Mouse (Mus musculus) brain, embryonic 18.5 days (tissue): ENCODE measurements at regions not wholly inside any gene's neighbourhood (a gene's known extent, or its start where the extent isn't known, plus 50 kb on each side); places are given as distances from the start of the nearest gene placed in this dataset.

Experiments
- DNase-seq: peaks from one replicate; pipeline ENCODE4 v3.0.0-alpha.2; 2012; ENCODE audit warnings: low read depth, low spot score

DNA sequence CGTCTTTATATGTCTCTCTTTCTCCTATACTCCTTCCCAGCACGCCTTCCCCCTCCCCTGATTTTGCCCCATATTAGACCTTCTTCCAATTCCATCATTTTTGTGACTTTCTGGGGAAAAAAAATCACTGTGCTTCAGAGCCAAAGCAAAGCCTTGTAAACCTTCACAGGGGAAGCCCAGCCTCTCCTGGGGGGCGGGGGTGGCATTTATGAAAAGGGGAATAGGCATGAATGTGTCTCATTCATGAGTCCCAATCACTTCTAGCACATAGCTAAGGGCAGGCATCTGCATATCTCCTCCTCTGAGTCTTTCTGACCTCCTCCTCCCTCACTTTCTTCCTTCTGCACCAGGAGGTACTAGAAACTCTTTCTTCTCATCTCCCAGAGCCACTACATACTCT, 149.8 kb downstream of the Adamts15 start:
- no peak for DNase-seq

DNA sequence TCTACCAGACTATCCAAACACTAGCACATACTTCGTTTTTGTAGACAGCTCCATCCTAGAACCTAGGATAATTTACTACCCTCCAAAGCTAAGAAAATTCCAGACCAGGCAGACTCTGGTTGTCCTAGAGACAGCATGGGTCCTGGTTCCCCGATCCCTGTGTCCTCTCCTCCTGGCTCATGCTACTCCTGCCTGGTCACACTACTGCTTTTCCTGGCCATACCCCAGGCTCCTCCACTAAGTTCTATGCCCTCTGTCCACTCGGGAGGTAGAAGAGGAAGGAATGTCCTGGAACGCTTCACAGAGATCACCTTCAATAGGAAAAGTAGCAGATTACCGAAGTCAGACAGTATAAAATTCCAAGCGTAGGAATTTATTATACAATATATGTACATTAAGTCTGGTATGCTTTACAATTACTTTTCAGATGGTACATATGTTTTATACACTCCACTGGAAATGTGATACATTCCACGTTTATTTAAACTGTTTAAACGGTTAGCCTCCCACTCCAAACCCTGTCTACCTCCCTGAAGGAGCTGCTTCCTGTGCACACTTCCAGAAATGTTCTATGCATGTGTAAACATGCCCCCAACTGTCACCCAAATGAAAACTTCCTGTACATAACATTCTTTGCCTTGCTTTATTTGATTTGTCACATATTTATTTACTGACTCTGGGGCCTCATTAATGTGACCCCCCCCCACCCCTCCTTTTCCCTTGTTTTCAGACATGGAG, 151.6 kb downstream of the Adamts15 start:
- no peak for DNase-seq

DNA sequence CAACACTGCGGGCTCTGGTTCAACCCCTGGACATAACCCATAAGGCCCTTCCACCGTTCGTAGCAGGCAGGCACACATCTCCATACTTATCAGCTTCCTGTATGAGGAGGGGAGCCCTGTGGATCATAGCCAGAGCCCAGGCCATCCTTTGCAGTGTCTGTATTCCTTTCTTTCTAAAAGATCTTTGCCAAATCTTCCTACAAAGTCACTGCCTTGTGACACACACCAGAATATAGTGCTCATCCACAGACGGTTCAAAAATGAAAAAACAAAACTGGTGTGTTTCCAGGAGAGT, 152.9 kb downstream of the Adamts15 start:
- DNase-seq, result no peak

DNA sequence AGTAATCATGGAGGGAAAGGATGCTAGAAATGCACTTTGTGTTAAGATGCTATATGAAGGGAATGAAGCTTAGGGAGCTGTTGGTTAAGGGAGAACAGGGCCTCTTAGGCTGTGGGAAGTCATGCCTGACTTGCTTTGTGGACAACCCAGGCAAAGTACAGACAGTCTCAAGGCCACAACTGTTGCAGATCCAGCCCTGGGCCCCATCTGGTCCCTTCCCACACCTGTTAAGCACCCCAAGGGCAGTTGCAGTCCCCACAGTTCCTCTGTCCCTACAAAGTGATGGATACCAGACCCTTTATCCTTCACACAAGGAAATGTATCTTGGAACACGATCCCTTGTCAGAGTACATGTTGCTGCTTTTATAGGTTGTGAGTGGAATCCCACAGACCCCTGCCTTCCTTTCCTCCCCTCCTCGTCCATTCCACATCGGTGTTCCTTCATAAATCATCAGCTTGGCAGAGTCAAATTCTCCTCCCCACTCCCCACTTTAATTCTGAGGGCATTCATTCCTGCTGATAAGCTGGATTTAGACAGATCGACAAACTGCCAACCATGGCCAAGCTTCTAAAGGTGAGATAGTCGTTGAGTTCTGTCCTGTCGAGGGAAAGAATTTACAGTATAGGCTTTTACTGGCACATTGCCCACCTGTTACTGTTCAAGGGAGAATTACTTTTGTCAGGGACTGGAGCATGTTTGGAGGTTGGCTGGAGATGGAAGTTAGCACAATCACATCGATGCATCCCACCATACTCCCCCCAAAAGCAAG, 153.4 kb downstream of the Adamts15 start:
- no peak for DNase-seq

DNA sequence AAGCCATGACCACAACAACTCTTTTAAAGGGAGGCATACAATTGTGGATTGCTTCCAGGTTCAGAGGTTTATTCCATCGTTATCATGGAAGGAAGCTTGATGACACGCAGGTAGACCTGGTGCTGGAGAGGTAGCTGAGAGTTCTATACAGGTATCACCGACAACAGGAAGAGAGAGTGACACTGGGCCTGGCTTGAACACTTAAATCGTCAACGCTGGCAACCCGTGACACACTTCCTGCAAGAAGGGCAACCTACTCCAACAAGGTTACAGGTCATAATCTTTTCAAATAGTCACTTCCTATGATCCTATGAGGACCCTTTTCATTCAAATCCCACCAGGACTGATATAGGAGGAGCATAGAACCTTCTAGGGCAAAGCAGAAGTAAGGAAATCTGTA, 155.6 kb downstream of the Adamts15 start:
- DNase-seq, result no peak

DNA sequence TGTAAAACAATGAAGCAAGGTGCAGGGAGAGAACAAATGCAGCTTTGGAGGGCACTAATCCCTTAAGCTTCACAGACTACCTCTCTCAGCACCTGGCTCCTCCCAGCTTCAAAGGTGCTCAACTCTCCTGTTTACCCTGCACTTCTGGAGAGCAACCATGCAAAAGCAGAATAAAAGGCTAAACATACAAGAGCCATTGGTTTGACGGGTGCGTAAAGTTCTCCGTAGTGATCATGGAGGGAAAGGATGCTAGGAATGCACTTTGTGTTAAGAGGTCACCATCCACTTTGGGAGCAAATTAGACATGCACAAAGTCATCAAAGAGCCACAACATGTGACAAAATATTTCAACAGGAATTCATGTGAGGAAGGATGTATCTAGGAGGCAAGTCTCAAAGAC, 156.1 kb downstream of the Adamts15 start:
- DNase-seq, result no peak

DNA sequence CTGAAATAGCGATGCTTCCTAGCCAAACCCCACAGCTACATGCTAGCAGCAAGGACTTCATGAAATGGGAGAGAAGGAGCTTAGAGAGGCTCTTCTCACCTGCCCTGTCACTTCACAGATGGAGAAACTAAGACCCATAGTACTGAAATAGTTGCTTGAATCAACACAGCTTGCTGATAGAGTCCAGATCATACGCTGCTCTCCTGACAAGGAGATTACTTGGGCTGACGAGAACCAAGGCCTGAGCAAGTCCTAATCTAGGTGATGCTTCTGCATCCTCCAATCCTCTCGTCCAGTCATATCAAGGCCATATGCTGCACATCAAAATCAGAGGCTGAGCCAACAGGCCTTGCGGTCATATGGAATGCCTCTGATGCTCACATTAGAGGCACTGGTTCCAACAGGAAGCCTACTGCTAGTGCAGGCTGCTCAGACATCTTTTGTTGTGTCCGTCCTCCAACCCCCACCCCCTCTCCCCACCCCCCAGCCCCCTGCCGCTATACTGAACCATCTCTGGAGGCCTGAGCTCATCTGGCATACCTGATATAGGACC, 157.2 kb downstream of the Adamts15 start:
- DNase-seq, result no peak

DNA sequence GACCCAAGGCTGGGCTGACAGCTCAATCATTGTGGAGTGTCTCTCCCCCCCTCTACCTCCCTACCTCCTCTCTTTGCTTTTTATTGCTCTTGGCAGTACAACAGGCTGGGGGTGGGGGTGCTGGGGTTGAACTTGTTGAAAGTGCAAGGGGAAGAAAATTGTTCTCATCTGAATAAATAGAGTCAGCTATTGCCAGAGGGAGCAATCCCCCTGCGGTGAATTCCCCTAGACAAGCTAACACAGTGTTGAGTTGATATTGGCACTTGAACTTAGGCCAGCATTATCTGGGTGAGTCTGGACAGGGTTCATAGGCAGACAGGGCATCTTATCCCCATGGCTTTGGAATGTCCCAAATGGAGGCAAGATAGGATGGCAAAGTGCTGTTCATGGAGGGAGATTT, 159.3 kb downstream of the Adamts15 start:
- DNase-seq, result no peak

DNA sequence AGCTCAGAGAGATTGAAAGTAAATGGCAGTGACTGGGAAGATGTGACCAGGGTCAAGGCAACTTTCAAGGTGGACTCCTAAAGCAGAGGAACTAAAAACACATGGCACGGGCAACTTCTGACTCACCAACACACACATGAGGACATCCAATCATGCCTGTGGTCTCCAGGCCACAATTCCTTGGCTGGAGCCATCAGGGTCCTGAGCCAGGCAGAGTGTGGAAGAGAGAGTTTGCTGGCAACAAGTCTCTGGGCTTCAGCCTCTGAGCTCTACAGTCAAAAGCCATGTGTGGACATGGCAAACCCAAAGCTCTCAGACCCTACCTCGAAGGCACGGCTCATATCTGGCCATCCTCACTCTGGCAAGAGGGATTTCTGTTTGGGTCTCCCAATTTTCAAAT, 164.1 kb downstream of the Adamts15 start:
- no peak for DNase-seq

DNA sequence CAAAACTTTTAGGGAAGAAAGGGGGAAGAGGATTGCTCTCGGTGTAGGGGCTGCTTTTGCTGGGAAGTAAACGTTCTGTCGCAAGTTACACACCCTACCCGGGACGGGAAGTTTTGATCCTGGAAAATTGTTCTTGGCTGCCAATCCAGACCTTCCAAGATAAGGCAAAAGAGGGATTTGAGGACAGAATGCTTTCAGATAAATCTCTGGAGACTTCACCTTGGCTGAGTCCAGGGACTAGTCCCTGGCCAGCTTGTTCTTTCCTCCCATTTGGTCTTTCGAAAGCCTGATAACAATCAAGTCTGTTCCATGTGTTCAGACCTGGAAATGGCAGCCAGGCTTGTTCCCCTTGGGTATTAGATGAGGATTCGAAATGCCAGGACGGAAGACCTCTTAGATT, 164.8 kb downstream of the Adamts15 start:
- no peak for DNase-seq

DNA sequence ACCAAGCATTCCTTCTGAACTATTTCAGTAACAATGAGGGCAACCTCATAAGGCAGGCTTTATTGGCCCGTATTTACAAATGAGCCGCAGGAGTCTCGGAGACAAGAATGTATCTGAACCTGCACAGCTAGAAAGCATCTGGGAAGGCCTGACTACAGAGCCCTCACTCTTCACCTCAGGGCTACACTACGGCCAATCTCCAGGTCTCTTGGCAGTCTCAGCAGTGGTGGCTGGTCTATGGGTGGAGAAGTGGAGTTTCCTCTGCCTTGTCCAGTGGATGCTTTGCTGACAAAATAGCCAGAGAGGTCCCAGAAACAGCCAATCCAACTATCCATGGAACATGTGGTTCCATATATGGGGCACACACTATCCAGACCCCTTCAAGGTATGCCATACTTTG, 165.5 kb downstream of the Adamts15 start:
- no peak for DNase-seq

DNA sequence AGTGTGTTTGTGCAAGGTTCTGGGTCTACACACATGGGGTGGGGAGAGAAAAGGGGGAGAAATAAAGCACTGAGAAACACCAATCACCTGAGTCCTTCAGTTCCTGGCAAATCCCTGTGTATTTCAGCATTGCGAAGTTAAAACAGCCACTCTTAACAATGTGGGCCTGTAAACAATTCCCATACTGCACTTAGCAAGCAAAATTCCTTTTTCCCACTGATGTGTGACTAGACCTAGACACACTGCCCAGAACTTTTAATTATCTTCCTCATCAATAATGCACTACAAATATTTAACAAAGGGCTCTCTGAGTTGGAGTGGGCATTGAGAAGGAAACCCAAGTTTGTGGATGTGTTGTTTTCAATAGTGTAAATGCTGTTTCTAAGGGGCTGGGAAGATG, 166.7 kb downstream of the Adamts15 start:
- DNase-seq, result no peak

DNA sequence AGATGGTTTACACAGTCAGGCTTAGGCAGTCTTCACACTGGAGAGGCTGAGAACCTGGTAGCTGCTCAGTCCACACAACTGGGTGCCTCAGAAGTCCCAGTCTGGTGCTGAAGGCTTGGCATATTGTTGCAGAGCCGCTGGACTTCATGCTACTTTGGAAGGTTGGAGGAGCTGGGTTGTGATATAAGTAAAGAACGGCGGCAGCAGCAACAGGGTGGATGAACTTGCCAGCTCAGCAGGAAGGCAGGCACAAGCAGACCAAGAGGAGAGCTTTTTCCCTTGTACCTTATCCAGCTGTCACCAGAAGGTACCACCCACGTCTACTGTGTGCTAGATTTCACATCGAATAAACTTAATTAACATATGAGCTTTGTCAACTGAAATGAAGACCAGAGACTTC, 167.4 kb downstream of the Adamts15 start:
- no peak for DNase-seq

DNA sequence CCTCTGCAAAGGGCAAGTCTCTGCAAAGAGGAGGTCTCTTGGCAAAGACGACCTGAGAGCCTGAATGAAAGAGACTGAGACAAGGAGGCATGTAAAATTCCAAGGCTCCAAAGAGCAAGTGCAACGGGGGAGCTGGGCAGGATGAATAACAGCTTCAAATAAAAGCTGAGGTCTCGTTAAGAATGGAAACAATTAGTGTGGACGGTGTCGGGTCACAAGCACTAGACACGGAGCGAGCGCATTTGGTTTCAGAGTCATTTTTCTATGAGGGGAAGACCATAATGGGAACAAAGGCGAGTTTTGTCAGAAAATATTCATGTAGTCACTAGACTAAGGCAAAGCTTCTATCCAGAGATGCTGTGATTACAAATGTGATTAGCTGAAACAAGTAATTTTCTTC, 178.8 kb downstream of the Adamts15 start:
- no peak for DNase-seq

DNA sequence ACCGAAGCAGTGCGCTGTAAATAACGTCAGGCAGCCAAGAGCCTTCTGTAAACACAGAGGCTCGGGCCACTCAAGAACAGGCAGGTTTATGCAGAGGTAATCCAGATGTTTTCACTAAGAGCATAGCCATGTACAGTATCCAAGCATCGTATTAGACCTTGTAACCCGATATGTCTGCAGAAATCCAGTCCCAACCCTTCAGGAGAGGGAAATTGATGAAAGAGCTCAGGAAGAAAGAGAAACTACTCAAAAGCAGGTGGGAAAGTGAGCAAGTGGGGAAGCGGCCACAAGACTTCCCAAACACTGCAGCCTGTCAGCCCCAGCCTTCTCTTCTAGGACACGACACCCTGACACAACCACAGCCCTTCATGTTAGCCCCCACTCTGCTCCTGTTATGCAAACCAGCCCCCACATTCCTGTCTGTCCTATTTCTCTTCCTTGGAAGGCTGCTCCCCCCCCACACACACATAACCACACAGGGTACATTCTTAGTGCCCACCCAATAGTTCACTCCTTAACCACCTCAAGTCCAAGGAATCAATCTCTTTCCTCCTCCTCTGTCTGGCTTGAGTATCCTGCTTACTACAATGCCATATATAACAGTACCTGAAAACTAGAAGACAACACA, 179.7 kb downstream of the Adamts15 start:
- no peak for DNase-seq

DNA sequence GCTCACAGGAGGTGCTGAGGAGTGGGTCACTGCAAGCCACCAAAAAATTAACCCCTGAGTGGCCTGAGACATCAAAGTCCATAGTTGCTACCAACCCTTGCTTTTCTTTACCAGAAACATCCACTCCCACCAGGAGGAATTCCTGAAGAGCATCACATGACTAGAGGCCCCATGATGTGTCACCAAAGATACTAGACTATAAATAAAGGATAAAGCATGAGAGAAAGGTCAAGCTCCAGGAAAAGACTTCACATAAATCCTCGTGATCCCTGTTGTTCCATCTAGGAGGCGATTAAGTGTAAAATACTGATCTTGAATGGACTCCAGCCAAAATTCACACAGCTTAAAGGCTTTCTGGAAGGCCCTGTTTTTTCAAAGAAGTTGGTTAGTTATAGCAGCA, 190.6 kb downstream of the Adamts15 start:
- no peak for DNase-seq

DNA sequence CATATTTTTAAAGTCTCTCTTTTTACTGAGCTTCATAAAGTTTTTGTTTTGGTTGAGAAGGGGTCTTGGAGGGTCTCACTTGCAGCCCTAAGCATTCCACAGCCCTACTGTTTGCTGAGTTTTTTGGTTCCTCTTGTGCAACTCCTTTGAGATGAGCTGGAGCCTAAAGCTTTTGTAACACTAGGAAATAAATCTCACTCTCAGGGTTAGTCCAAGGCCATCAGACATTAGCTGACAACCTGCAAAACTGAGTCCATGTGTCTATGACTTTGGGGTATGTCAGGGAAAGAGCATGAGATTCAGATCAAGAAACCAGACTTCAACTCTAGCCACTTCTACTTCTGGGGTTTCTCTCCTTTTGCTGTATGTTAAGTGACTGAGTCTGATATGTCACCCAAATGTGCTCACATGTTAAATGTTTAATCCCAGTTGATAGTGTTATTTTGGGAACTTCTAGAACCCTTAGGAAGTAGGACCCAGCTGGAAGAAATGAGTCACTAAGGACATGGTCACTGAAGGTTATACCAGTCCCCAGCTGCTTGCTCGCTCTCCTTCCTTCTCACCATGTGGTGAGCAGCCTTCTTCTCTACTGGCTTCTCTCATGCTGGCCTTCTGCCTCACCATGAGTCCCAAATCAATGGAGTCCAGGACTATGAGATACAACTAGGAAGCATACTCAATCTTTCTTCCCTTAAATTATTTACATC, 198.7 kb downstream of the Adamts15 start:
- DNase-seq, result no peak

DNA sequence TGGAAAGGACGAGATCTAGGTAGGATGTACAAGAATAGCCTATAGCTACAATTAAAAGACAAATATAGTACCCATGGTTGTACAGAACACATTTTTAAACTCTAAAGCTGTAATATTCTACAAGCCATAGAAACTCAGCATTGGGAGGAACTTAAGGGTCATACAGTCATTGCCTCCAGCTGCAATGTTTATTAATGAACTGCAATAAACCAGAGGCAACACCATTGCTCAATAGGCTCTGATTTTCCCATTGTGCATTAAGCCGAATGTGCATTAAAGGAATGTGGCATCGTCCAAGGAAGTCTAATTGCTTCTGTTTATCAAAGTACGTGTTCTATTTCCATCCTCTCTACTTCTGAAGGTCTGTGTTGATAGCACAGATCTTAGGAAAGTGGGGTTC, 200.4 kb downstream of the Adamts15 start:
- DNase-seq, result no peak

DNA sequence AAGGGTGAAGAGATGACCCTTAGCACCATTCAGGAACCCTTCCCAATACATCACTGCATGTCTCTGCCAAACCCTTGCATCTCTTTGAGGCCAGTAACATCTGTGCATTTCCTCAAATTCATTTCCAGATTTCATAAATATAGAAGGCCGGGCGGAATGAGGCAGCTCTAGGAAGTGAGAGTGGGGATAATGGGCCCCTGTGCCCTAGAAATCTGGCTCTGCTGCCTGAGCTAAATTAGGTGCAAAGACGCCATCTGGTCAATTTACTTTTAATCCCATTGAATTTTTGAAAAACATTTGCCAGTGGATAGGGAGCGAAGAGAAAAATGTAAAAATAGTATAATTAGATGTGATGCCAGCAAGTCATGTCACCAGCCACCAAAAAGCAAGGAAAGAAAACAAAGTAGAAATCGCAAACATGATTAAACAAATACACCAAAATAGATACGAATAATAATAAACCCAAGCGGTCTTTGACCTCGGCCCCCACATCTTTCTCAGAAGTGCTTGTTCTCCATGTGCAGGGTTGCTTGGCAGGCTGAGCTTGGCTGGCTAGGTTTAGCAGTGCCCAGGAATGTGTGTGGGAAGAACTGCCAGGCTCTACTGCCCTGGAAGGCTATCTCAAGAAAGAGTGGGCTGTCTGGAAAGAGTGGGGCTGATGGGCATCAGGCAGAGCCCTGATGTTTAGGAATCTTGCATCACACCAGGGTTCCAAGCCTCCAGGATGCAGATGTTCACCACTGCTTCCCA, 205.7 kb downstream of the Adamts15 start:
- DNase-seq, result no peak

DNA sequence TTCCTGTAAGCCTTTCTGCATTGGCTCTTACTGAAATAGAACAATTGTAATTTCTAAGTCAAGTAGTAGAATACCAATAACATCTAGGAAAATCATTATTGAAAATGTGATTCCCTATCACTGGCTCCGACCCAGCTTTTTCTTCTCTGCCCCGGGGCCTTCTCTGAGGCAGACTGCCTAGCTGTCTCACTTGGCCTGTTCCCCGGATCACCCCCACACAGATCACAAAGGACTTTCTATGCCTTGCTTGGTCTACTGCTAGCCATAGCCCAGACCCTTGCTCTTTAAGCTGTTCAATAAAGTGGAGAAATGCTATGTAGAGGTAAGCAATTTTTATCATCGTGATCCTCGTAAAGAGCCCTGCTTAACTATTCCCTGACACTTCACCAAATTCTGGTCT, 212.1 kb downstream of the Adamts15 start:
- no peak for DNase-seq

DNA sequence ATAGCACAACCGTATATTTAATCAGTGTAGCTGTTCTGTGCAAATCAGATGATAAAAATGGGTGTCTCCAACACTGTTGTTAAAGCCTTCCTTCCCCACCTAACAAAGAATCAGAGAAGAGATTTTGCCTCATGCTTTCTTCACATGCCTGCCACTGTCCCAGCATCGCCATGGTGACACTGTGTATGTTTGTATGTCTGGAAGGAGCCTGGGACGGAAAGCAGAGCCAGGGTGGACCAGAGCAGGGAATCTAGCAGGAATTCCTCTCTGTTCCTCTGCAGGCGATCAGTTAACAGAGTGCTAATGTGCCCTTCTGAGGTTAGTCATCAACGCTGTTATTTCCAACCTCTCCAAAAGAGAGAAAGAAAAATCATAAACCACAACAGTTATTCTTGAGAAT, 222.4 kb downstream of the Adamts15 start:
- no peak for DNase-seq

DNA sequence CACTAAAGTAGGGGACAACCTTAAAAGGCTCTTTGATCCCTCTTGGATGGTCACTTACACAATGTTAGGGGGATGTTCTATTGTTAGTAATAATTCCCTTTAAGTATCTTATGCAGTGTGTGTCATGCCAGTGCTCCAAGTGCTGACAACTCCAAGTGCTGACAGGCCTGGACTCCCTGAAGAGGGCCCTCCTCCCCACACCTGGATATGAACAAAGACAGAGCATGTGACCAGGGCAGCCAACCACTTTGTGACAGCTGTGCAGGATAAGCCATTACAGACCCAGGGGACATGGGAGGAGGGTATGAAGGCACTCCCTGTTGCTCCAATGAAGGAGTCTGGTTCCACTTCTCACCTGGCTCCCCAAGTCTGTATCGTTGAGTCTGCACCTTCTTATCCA, 224.7 kb downstream of the Adamts15 start:
- DNase-seq, result no peak
